Mouse (Mus musculus) frontal cortex, adult (tissue): ENCODE data around the gene Rnaseh2a.

Experiments used
- ATAC-seq: cut with Nextera tagmentation; 2 replicates; pipeline ENCODE4 v1.9.2; 2017; ENCODE audit warnings: mild to moderate bottlenecking, moderate library complexity, mixed read lengths; ENCODE audit not compliant: low TSS enrichment

Rnaseh2a gene

GRCm38 (mm10) chr8:84984294-84985048, 14.9 kb upstream of the Rnaseh2a start:
- ATAC-seq, result no peak

GRCm38 (mm10) chr8:84982499-84983011, 13.0 kb upstream of the Rnaseh2a start:
- ATAC-seq, result no peak

- no peak for ATAC-seq
Observed at GRCm38 (mm10) chr8:84981644-84982498, 12.3 kb upstream of the Rnaseh2a start.

- no peak for ATAC-seq
Observed at GRCm38 (mm10) chr8:84980622-84981358, 11.2 kb upstream of the Rnaseh2a start.

GRCm38 (mm10) chr8:84979599-84980421, 10.2 kb upstream of the Rnaseh2a start:
- peak; percentile 36 for ATAC-seq

- peak; percentile 46 for ATAC-seq
Observed at GRCm38 (mm10) chr8:84978248-84978940, 8.8 kb upstream of the Rnaseh2a start, which contains the start of gene Junb. Gene Junb, minus strand, starts transcription at chr8:84978718.

GRCm38 (mm10) chr8:84977435-84978247, 8.1 kb upstream of the Rnaseh2a start:
- ATAC-seq, result no peak

- ATAC-seq, result no peak
Observed at GRCm38 (mm10) chr8:84976763-84977434, 7.3 kb upstream of the Rnaseh2a start.

- ATAC-seq, result peak; percentile 42
Observed at GRCm38 (mm10) chr8:84976031-84976762, 6.6 kb upstream of the Rnaseh2a start.

- ATAC-seq, result no peak
Observed at GRCm38 (mm10) chr8:84975434-84975833, 5.9 kb upstream of the Rnaseh2a start.

GRCm38 (mm10) chr8:84974543-84975142, 5.1 kb upstream of the Rnaseh2a start:
- ATAC-seq, result no peak

GRCm38 (mm10) chr8:84973803-84974542, 4.4 kb upstream of the Rnaseh2a start:
- no peak for ATAC-seq

- no peak for ATAC-seq
Observed at GRCm38 (mm10) chr8:84973079-84973478, 3.5 kb upstream of the Rnaseh2a start.

- no peak for ATAC-seq
Observed at GRCm38 (mm10) chr8:84970913-84971312, 1.3 kb upstream of the Rnaseh2a start.

- ATAC-seq, result no peak
Observed at GRCm38 (mm10) chr8:84970135-84970790, 696 bp upstream of the Rnaseh2a start.

GRCm38 (mm10) chr8:84968650-84969049, 917 bp downstream of the Rnaseh2a start:
- no peak for ATAC-seq
